Mouse (Mus musculus) testis, adult 2 months (tissue): ENCODE results near the gene Ccdc117.

Experiments
- CTCF ChIP-seq: fragments of 200-500 bp; IDR thresholded peaks from 2 replicates; pipeline ENCODE4 v1.5.1; 2012; ENCODE audit warnings: low read depth, mild to moderate bottlenecking, inconsistent platforms, low read length, moderate library complexity; ENCODE audit not compliant: control insufficient read depth, insufficient read depth, insufficient replicate concordance
- POLR2A ChIP-seq: fragments of 200-500 bp; IDR thresholded peaks from 2 replicates; pipeline ENCODE4 v1.6.1; 2012; ENCODE audit warnings: low read depth, mild to moderate bottlenecking, inconsistent platforms, low read length, moderate library complexity; ENCODE audit not compliant: control insufficient read depth

GRCm38 (mm10) chr11:5575046-5575445, 33.1 kb upstream of the Ccdc117 start:
- TF ChIP-seq POLR2A (no peak), CTCF (no peak)
